Mouse (Mus musculus) hindbrain, embryonic 16.5 days (tissue): ENCODE results near the gene Cacnb4. TPM values are rescaled to one million over a fixed set of nuclear protein-coding genes. Genes with fewer than 3 reads are reported as not detected.

Experiments used
- ATAC-seq: fragments of 200-750 bp; cut with Nextera tagmentation; 2 replicates; pipeline ENCODE4 v1.8.0; 2017; ENCODE audit warnings: moderate TSS enrichment, moderate library complexity
- H3K27ac ChIP-seq: fragments of 300-500 bp; sonication (generic); 2 replicates; pipeline ENCODE4 v1.5.1; 2014; ENCODE audit warnings: low read depth, mild to moderate bottlenecking, control low read depth, low read length, moderate library complexity
- H3K27me3 ChIP-seq: fragments of 300-500 bp; sonication (generic); replicated peaks from 2 replicates; pipeline ENCODE4 v1.6.1; 2014; ENCODE audit warnings: low read length; ENCODE audit not compliant: control insufficient read depth, insufficient read depth
- H3K36me3 ChIP-seq: fragments of 300-500 bp; sonication (generic); 2 replicates; pipeline ENCODE4 v1.6.1; 2014; ENCODE audit warnings: mild to moderate bottlenecking, low read length, moderate library complexity, mixed read lengths; ENCODE audit not compliant: control insufficient read depth, insufficient read depth
- H3K4me1 ChIP-seq: fragments of 300-500 bp; sonication (generic); 2 replicates; pipeline ENCODE4 v1.6.1; 2014; ENCODE audit warnings: low read depth, low read length; ENCODE audit not compliant: control insufficient read depth, insufficient read depth
- H3K4me2 ChIP-seq: fragments of 300-500 bp; sonication (generic); 2 replicates; pipeline ENCODE4 v1.6.1; 2014; ENCODE audit warnings: mild to moderate bottlenecking, low read length, control low read depth, moderate library complexity
- H3K4me3 ChIP-seq: fragments of 300-500 bp; sonication (generic); 2 replicates; pipeline ENCODE4 v1.5.1; 2014; ENCODE audit warnings: mild to moderate bottlenecking, low read length, control low read depth, moderate library complexity
- H3K9ac ChIP-seq: fragments of 300-500 bp; sonication (generic); 2 replicates; pipeline ENCODE4 v1.6.1; 2014; ENCODE audit warnings: low read depth, mild to moderate bottlenecking, control low read depth, low read length, moderate library complexity
- H3K9me3 ChIP-seq: fragments of 300-500 bp; sonication (generic); 2 replicates; pipeline ENCODE4 v1.6.1; 2014; ENCODE audit warnings: mild to moderate bottlenecking, low read length, moderate library complexity; ENCODE audit not compliant: control insufficient read depth
- WGBS: fragments of 180-500 bp; shearing (Covaris S2); extraction: QIAGEN DNeasy Blood & Tissue Kit; methylation state at CpG from one replicate; pipeline ENCODE4 v1.1.7; 2014; 5-methylcytosine and 5-hydroxymethylcytosine counted together
- polyA plus RNA-seq: library from polyadenylated mRNA; unstranded; fragments of >200 nt; fragmentation: Nextera tagmentation; extraction: Ambion mirVana; gene quantifications from 2 replicates; pipeline ENCODE4 v1.2.1, GENCODE M21; 2015

The Cacnb4 gene
- polyA plus RNA-seq, 1 experiment from 2014 or later, result 13.9 TPM

- no peak for ATAC-seq
- Histone ChIP-seq H3K4me2 (no peak overlapping the region), H3K36me3 (no peaks in the 10 kb centered on the region), H3K27ac (no peak overlapping the region), H3K4me1 (no peaks in the 10 kb centered on the region), H3K9me3 (no peaks in the 10 kb centered on the region), H3K9ac (no peak overlapping the region), H3K4me3 (no peak overlapping the region), H3K27me3 (no peaks in the 10 kb centered on the region)
- WGBS, result 79% methylated on average over 6 of the region's 6 CpGs
These were observed 137.3 kb downstream of the Cacnb4 start for GRCm38 (mm10) chr2:52539318-52539717.

DNA sequence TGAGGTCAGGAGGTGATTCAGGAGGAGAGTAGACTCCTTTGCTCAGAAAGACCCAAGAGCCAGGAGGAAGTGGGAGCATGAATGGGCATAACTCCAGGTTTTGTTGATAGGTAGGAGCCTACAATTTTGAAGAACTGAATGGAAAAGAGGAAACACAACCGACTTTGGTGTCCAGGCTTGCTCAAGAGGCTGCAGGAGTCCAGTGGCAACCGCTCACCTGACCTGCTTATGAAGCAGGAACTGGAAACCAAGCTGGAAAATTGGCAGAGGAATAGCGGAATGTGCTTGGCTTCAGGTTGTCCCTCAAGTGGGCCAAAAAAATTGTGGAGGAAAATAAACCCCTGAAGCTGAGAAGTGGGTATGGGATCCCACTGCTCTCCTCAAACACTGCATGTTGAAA is 139.0 kb downstream of the Cacnb4 start:
- no peak for ATAC-seq
- no peaks in the 10 kb centered on the region for H3K36me3 ChIP-seq

GRCm38 (mm10) chr2:52537155-52537554 is 139.5 kb downstream of the Cacnb4 start:
- H3K9ac ChIP-seq, result no peak overlapping the region
- no peak for ATAC-seq
- no peaks in the 10 kb centered on the region for H3K36me3 ChIP-seq
- no peak overlapping the region for H3K4me3 ChIP-seq
- WGBS, result 92% methylated on average over 9 of the region's 9 CpGs
- no peaks in the 10 kb centered on the region for H3K4me1 ChIP-seq
- H3K27ac ChIP-seq, result no peak overlapping the region
- H3K4me2 ChIP-seq, result no peak overlapping the region
- no peaks in the 10 kb centered on the region for H3K27me3 ChIP-seq
- no peaks in the 10 kb centered on the region for H3K9me3 ChIP-seq

More for the DNA sequence above, 139.0 kb downstream of the Cacnb4 start:
- Histone ChIP-seq H3K9ac (no peak overlapping the region), H3K27me3 (no peaks in the 10 kb centered on the region), H3K4me3 (no peak overlapping the region), H3K4me1 (no peaks in the 10 kb centered on the region), H3K27ac (no peak overlapping the region), H3K9me3 (no peaks in the 10 kb centered on the region), H3K4me2 (no peak overlapping the region)
- 92% methylated on average over 3 of the region's 3 CpGs for WGBS

DNA sequence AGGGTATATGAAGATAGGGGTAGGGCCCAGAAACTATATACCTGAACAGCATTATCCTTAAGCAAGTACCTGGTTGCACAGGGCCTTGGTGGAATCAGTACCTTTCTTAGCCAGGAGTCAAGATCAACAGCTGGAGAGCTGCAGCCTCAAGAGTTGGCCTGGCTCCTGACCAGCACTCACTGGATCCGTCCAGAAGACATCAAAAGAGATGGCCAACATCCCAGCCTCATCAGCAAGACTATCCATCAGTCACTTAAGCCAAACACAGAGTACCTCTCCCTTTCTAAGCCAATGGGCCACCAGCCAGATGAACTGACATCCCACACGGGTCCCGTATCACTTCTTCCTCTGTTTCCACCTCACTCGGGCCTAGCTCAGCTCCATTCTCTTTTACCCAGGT is 140.1 kb downstream of the Cacnb4 start:
- Histone ChIP-seq H3K27me3 (no peaks in the 10 kb centered on the region), H3K36me3 (no peaks in the 10 kb centered on the region), H3K4me3 (no peak overlapping the region), H3K9me3 (no peaks in the 10 kb centered on the region), H3K27ac (no peak overlapping the region), H3K4me2 (no peak overlapping the region), H3K9ac (no peak overlapping the region), H3K4me1 (no peaks in the 10 kb centered on the region)
- no peak for ATAC-seq
- 75% methylated on average over 4 of the region's 4 CpGs for WGBS

GRCm38 (mm10) chr2:52533696-52534095 is 142.9 kb downstream of the Cacnb4 start:
- no peak overlapping the region for H3K27ac ChIP-seq
- H3K9ac ChIP-seq, result no peak overlapping the region
- H3K27me3 ChIP-seq, result no peaks in the 10 kb centered on the region
- no peaks in the 10 kb centered on the region for H3K4me1 ChIP-seq
- H3K36me3 ChIP-seq, result no peaks in the 10 kb centered on the region
- H3K4me2 ChIP-seq, result no peak overlapping the region
- H3K9me3 ChIP-seq, result no peaks in the 10 kb centered on the region
- no peak overlapping the region for H3K4me3 ChIP-seq
- 74% methylated on average over 5 of the region's 5 CpGs for WGBS
- ATAC-seq, result no peak

GRCm38 (mm10) chr2:52530521-52530920 is 146.1 kb downstream of the Cacnb4 start:
- H3K27ac ChIP-seq, result no peak overlapping the region

GRCm38 (mm10) chr2:52529245-52529644 is 147.4 kb downstream of the Cacnb4 start:
- Histone ChIP-seq H3K9ac (no peak overlapping the region), H3K4me1 (no peaks in the 10 kb centered on the region), H3K9me3 (no peaks in the 10 kb centered on the region), H3K4me3 (no peak overlapping the region), H3K4me2 (no peak overlapping the region), H3K27ac (no peak overlapping the region), H3K27me3 (no peaks in the 10 kb centered on the region), H3K36me3 (no peaks in the 10 kb centered on the region)
- 83% methylated on average over 7 of the region's 7 CpGs for WGBS
- no peak for ATAC-seq

More at GRCm38 (mm10) chr2:52530521-52530920, 146.1 kb downstream of the Cacnb4 start:
- no peak for ATAC-seq
- Histone ChIP-seq H3K9me3 (no peaks in the 10 kb centered on the region), H3K27me3 (no peaks in the 10 kb centered on the region), H3K4me2 (no peak overlapping the region), H3K4me3 (no peak overlapping the region), H3K36me3 (no peaks in the 10 kb centered on the region), H3K4me1 (no peaks in the 10 kb centered on the region), H3K9ac (no peak overlapping the region)
- WGBS, result 89% methylated on average over 2 of the region's 2 CpGs

DNA sequence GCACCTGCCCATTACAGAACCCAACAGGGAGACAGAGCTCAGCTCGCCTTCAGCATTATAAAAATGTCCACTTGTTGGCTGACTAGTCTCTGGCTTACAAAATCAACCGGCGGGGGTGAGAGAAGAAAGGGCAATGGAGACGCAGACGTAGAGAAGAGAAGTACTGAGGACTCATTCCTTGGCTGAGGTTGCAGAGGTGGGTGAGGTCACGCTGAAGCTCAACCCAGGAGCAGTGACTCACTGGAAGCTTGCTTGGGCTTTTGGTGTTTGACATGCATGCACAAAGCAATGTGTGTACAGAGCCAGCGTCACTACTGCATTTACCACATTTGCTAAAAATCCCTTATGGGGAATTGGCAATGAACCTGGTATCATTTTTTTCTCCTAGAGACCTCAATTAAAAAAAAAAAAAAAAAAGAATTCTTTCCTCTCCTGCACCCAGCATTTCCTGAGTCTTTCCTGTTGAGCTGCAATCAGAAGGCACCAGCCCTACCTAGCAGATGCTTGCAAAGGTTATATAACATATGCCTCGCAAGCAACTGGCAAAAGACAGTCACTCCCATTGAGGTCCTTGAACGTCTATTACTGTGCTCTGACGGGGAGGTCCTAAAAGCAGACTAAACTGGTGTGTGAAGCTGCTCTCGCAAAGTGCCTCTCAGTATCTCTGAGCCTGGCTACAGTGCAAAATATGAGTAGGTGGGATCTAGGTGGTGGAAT is 150.6 kb downstream of the Cacnb4 start:
- no peaks in the 10 kb centered on the region for H3K27me3 ChIP-seq
- H3K4me2 ChIP-seq, result no peak overlapping the region
- ATAC-seq, result no peak
- no peak overlapping the region for H3K9ac ChIP-seq
- H3K9me3 ChIP-seq, result no peaks in the 10 kb centered on the region
- no peaks in the 10 kb centered on the region for H3K4me1 ChIP-seq
- no peaks in the 10 kb centered on the region for H3K36me3 ChIP-seq
- H3K27ac ChIP-seq, result no peak overlapping the region
- no peak overlapping the region for H3K4me3 ChIP-seq
- WGBS, result 88% methylated on average over 11 of the region's 11 CpGs

DNA sequence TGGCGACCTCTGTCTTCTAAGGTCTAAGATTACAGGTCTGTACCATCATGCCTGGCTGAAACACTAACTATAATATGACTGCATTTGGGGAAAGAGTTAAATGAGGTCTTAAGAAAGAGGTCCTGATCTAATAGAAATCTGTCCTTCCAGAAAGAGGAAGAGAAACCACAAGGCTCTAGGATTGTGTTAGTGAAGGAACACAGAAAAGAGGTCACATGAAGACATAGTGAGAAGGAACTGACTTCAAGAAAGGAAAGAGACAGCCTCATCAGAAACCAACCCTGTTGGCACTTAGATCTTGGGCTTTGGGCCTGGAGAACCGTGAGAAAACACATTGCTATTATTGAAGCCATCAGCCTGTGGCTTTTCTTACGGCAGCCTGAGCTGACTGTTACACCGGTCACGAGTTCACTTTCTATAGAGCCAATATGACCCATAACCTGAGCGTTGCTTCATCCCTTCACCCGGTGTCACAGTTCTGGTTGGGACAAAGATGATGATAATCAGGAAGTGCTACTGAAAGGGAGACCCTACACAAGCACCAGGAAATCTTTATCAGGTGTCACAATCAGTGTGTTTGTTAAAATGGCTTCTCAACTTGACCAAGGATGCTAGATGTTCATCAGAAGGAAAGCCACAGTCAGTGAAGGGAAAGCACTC is 153.4 kb downstream of the Cacnb4 start:
- H3K9ac ChIP-seq, result no peak overlapping the region
- H3K4me3 ChIP-seq, result no peak overlapping the region
- H3K4me2 ChIP-seq, result no peak overlapping the region
- H3K27me3 ChIP-seq, result no peaks in the 10 kb centered on the region
- H3K4me1 ChIP-seq, result no peaks in the 10 kb centered on the region
- no peaks in the 10 kb centered on the region for H3K36me3 ChIP-seq
- no peak for ATAC-seq
- WGBS, result 91% methylated on average over 7 of the region's 7 CpGs
- no peaks in the 10 kb centered on the region for H3K9me3 ChIP-seq
- no peak overlapping the region for H3K27ac ChIP-seq
